Mouse (Mus musculus) thymus, postnatal 36 days (tissue): ENCODE data around the gene Cyb5r1.
"Not testable (repeated sequence)": the region's sequence is repeated elsewhere in the genome, so short reads cannot be mapped to it uniquely, and the experiment has no call there.

Experiments used
- DNase-seq, 2 experiments: peaks; one replicate each; pipeline ENCODE4 v3.0.0; 2022; ENCODE audit warnings: mixed read lengths in 2 of 2

The Cyb5r1 gene

DNA sequence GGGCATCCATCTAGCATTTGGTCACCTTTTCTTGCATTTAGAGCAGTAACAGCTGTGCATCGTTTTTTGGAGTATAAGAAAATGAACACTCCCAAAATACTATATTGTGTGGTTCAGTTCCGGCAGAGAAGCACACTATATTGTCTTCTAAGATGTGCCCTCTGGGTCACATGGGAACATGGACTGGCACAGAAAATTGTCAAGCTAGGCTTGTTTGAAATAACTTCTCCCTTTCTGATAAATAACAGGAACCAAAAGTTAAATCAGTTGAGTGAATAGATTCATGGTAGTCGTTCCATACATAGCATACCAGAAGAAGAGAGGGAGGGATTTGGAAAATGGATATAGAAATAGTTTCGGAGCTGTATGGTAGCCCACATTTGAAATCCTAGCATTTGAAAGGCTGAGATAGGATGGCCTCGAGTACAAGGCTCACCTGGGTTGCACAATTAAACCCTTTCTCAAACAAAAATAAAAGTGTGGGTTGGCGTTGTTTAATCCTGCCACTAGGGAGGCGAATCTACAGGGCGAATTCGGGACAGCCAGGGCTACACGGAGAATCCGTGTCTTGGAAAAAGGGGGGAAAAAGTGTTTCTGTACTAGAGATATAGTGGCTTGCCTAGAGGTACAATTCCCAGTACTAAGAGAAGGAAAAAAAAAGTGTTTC, 9.3 kb downstream of the Cyb5r1 start:
- DNase-seq = no peak

DNA sequence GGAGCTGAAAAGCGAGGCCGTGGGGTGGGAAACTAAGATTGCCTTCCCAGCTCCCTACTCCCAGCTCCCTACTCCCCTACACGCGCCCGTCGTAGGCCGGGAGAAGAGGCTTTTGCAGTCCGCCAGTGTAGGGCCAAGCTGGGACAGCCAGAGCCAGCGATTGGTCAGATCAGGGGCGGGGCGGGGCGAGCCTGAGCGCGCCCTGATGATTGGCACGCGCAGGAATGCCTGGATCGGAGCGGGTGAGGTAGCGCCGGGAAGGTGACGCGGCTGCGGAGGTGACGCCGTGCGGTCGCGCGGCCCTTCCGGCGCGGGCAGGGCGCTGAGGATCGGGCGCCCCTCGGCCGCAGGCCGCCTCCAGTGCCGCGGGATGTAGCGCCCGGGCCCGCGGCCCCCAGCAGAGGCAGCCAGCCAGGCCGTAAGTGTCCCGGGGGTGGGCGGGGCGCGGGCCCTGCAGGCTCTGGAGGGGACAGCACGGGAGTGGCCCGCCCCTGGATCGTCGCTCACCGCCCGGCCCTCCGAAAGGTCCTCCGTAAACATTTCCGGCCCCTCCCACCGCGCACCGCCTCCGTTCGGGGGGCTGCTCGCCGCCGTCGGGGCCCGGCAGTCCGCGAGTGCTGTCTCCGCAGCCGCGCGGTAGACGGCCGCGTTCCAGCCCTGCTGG, 9.9 kb downstream of the Cyb5r1 start, which contains the start of gene Adipor1:
Gene Adipor1 (plus strand): TSS at position 211 of the 664 bp plus-strand sequence.
- peak; percentile 94 to 96 for DNase-seq

DNA sequence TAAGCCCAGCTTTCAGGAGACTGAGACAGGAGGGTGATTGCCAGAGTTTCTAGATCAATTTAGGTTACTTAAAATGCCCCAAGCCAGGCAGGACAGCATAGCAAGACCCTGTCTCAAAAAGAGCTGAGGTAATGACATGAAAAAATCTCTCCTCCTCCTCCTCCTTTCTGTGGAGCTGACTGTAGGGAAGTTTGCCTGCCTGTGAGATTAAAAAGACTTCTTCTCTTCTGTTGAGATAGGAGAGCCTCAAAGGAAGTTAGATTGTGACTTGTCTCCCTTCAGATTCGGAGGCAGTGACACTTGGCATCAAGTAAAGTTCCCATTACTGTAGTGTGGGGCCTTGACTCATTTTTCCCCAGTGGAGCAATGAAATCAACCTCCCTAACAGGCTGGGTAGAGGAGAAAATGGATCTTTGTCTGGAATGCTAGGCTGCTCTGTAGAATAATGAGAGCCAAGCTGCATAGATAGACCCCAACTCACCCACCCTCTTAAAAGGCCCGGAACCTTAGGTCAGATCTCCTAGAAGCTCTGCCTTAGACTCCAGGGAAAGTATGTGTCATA, 13.1 kb downstream of the Cyb5r1 start:
- DNase-seq = no peak

DNA sequence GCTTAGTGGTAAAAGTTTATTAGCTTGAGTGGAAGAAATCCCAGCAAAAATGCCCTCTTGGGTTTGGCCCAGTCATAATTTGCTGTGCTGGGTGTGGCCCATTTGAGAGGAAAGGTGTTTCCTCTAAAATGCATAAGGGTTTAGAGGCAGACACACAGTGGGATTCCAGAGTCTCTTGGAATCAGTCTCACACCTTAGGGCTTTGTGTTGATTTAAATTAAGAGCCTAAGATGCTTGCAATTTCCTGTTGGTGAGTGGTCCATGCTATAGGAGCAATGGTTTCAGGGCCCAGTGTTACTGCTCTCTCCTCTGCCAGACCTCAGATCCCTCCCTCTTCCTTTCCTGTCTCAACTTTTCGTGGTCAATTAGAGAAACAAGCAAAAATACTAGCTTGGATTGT, 13.8 kb downstream of the Cyb5r1 start:
- no peak for DNase-seq

DNA sequence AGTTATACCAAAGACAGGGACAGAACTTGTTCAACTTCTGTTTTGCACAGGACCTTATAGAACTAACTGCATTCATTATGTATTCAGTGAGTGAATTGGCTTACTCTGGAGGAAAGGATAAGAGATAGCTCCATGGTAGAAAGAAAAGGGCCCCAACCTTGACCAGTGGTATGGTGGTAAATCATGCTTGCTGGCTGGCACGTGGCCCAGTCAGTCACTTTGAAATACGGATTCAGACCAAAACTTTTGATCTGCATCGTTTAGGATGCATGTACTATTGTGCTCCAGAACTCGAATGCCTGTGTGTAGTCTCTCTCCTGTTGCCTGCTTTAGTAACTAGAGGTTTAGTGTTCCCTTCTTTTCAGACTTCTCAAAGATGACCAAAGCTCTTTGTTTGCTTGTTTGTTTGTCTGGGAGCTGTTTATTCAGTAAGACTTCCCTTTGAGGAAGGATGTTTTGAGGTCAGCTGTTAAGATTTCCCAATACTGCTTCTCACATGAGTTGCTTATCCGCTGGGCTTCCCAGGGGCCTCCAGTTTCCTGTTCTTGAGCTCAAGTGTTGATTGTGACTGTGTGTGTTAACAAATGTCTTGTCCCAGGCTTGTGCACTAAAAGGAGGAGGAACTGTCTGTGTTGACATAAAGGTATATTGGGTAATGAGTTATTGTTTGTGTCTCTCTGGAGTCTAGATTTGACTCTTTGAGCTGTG, 14.5 kb downstream of the Cyb5r1 start:
- DNase-seq = no peak

DNA sequence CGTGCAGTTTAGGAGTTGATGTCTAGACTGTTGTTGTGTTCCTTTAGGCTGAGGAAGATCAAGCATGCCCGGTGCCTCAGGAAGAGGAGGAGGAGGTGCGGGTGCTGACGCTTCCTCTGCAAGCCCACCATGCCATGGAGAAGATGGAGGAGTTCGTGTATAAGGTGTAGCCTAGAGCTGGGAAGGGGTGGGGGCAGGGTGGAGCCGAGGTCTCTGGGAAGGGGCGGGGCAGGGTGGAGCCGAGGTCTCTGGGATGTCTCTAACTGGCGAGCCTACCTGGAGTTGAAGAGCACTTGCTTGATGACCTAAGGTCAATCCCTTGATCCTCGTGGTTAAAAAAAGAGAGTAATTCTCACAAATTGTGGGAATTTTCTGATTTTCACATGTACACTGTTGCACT, 18.6 kb downstream of the Cyb5r1 start:
- DNase-seq = no peak

DNA sequence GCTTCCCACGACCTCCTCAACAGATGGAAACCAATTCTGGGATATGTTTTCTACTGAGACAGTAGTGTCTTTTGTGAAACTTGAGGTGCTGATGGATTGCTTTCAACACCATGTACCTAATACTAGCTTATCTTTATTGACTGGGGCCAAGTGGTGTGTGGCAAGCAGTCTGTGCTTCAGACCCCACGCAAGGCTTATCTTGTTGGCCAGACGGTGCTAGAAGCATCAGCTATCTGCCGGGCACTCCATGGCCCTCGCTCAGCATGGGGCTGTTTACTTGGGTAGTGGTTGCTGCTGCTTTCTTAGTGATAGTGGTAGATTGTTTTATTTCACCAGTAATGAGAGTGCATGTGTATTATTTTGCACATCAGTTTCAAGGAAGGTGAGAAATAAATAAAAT, 20.9 kb downstream of the Cyb5r1 start:
- DNase-seq = no peak

DNA sequence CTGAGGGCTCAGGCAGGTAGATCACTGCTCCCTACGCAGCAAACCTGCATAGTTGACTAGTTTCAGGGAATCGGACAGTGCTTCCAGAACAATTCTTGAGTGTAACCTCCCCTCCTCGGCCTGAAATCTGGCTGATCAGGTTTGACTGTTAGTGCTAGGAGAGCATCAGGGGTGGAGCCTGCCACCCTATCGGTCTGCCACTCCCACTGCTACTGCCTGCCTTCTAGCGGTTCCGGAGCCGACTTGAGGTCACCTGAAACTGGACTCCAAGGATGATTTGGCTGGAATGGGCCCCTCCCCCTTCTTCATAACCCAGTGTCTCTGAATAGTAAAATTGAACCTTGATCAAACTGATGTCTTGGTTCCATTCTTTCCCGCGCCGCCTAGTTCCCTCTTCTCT, 27.6 kb downstream of the Cyb5r1 start:
- no peak for DNase-seq

DNA sequence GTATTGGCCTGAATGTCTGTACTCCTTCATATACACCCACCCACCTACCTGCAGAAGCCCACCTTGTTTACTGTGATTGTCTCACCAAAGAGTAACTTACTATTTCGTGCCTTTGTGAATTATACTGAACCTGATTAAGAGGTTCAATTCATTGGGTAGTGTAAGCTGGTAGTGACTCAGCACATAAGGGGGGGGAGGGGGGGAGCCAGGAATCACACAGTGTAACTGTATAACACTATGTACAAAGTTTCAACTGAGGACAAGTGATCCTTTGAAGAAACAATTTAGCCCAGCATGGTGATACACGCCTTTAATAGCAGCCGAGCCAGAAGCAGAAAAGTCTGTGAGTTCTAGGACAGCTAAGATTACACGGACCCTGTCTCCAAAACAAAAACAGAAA, 28.1 kb downstream of the Cyb5r1 start:
- DNase-seq = no peak

DNA sequence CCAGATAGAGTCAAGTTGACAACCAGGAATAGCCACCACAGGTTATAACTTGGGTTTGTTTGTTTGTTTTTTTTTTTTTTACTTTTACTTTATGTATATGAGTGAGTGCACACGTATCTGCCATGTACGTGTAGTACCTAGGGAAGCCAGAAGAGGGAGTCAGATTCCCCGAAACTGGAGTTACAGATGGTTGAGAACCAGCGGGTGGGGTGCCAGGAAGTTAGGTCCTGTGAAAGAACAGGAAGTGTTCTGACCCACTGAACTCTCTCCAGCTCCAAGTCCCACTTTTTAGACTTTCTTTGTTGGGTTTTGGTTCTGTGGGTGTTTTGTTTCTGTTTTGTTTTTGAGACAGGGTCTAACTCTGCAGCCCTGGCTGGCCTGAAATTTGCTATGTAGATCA, 30.1 kb downstream of the Cyb5r1 start:
- peak; percentile 15 to 19 for DNase-seq

DNA sequence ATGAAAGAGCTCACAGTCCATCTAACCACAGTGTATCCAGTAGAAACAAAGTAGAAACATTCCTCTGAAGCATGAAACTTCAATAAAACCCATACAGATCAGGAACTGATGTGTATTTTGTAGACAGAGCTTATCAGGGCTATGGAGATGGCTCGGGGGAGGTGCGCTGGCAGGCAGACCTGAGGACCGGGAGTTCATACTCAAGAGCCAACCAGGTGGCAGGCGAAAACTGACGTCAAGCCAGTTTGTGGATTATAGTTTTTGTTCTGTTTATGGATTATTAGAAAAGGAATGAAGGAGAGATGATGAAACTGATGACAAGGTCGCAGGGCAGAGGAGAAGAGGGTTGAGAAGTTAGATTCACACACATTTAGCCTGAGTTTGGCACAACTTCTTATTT, 35.1 kb downstream of the Cyb5r1 start:
- DNase-seq = no peak

DNA sequence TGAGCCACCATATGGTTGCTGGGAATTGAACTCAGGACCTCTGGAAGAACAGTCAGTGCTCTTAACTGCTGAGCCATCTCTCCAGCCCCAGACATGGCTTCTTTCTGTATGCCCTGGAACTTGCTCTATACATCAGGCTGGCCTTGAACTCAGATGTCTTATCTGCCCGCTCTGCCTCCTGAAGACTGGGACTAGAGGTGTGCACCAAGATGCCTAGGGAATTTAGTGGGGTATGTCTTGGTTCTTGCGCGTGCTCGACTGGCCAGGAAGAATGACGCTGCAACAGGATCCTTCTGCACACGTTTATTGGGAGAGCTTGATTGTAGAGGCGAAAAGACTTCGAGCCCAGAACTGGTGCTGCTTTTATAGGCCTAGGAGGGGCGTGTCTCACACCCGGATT, 36.4 kb downstream of the Cyb5r1 start:
- not testable (repeated sequence) for DNase-seq

DNA sequence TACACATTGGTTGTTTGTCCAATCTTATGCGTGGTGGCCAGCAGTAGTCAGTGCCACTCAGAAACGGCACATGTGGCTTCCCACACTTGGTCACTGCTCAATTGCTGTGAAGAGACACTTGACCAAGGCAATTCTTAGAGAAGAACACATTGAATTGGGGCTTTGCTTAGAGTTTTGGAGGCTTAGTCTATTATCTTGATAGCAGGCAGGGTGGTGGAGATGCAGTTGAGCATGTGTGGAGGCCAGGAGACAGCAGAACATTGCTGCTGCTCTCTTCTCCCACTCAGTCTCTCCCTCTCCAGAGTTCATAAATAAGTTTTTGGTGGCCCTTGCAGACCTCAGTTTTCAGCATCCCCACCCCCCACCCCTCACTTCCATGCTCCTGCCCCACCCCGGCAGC, 37.0 kb downstream of the Cyb5r1 start:
- no peak for DNase-seq

DNA sequence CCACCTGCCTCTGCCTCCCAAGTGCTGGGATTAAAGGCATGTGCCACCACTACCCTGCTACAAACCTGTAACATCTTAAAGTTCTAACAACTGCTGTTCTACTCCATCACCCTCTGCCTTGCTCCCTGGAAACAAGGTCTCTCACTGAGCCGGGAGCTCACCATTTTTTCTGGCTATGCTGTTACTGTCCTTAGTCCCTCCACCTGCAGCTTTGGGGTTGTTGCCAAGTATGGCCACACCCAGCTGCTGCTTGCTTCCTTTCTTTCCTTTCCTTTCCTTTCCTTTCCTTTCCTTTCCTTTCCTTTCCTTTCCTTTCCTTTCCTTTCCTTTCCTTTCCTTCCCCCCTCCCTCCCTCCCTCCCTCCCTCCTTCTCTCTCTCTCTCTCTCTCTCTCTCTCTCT, 37.9 kb downstream of the Cyb5r1 start:
- not testable (repeated sequence) for DNase-seq

DNA sequence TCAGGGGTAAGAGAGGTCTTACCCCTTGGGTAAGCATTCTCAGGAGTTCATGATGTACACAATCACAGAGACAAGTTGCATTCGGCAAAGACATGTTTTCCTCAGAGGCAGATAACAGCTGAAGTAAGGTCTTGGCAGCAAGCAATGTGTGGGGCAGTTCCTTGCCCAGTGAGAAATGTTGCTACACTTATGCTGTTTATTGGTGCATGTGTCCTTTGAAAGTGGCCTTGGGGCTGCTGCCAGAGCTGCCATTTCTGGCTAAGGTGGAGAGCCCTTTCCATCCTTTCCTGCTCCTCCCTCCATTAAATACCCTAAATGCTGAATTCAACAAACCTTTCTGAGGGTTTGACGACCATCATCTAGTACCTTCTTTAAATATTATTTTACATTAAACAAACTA, 40.1 kb downstream of the Cyb5r1 start:
- no peak for DNase-seq

DNA sequence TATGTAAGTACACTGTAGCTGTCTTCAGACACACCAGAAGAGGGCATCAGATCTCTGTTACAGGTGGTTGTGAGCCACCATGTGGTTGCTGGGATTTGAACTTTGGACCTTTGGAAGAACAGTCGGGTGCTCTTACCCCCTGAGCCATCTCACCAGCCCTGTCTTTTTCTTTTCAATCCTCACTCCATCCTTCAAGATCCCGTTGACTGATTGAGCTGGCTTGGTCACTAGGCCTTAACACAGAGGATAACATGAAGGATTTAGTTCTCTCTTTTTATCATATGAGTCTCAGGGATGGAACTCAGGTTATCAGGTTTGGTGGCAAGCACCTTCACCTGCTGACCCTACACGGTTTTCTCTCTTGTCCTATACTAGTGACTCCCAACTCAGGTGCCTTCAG, 43.2 kb downstream of the Cyb5r1 start:
- DNase-seq = not testable (repeated sequence)

DNA sequence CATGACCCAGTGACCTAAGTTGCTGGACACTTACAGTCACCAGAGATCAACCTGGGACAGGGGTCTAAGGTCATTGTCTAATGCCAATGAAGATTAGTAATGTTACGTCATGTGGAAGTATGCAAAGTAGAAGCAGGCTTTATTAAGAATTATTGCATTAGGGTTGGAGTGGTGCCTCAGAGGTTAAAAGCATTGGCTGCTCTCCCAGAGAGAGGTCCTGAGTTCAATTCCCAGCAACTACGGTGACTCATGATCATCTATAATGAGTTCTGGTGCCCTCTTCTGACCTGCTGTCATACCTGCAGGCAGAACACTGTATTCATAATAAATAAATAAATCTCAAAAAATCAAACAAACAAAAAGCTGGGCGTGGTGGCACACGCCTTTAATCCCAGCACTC, 44.8 kb downstream of the Cyb5r1 start:
- no peak for DNase-seq

DNA sequence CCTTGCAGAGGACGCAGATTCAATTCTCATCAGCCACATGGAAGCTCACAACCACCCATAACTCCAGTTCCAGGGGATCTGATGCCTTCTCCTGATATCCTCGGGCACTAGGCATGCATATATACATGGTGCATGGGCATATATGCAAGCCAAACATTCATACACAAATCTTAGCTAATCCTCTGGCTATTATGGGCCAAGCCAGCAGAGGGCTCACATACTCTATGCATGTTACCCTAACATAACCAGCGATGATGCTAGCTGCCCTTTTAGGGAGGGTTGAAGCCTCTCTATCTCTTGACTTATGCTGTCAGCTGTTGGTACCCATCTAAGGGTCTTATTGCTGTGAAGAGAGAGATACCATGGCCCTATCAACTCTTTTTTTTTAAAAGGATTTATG, 45.6 kb downstream of the Cyb5r1 start:
- DNase-seq = peak; percentile 46 to 53

DNA sequence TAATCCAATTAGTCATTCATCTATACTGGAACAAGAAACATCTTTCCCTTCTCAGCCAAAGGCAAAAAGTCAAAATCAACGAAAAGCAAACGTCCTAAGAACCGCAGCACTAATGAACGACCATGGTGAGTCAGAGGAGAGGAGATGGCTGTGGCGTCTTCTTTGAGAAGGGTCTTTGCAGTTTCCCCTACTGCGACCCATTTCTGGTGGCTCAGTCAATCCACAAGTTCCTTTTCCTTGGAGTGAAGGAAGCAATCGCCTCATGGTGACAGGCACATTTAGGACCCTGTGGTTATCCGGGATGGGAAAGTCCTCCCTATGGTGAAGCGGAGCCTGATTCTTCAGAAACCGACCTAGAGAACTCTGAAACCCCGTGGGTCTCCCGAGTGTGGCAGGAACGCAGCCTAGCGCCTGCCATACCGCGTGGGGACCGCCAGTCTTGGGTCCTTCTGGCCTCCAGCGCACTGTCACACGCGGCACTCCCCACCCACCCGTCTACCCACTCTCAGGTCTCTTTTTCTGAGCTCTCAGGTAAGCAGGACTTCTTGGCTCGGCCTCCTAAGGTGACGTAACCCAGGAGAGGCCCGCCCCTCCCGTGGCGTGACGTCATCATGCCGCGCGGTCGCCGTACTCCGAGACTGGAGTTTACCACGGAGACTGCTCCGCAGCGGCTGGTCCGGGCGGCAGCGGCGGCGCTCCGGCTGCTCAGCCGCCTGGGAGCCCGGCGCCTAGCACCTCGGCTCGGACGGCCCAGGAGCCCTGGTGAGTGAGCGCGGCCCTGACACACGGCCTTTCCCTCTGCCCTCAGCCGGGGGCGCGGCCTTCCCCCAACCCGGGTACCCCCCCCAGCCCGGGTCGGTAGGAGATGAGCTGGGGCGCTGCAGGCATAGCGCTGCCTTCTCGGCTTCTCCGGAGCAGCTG, 49.8 kb downstream of the Cyb5r1 start, which contains the start of gene Klhl12:
Gene Klhl12 (plus strand): TSS at position 628 of the 921 bp plus-strand sequence.
- DNase-seq = peak; percentile 96 to 97

DNA sequence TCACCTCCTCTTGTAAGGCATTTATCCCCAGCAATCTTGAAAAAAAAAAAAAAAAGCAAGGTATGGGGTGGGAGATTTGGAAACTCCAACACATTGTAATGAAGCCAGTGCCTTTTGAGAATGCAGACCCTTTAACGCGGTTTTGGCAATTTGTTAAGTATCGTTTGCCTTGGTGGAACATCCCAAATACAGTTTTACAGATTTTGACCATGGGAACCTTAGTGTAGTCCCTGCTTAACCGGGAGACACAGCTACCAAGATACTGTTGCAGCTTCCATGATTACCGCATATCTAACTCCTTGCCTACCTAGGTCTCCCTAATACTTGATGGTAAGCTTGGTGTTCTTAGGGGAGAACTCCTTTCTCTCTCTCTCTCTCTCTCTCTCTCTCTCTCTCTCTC, 50.7 kb downstream of the Cyb5r1 start:
- DNase-seq = no peak

DNA sequence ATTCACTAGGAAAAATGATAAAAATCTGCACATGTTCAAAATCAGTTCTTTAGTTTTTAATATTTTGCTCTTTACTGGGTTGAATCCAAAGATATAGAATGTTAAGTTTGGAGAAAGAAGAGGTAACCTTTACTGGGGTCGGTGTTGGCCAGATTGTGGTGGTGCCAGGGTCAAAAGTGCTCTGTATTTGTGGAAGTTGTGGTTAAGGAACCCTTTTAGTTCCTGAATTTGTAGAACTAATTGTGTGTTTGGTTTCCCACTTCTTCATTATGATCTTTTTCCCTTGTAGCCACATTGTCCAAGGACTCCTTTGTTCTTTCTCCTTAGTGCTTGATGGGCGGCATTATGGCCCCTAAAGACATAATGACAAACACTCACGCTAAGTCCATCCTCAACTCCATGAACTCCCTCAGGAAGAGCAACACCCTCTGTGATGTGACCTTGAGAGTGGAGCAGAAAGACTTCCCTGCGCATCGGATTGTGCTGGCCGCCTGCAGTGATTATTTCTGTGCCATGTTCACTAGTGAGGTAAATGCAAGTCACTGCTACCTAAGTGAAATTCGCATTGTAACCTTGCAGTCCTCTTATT, 52.9 kb downstream of the Cyb5r1 start:
- DNase-seq = no peak
